Mouse (Mus musculus) heart, embryonic 16.5 days (tissue): ENCODE results near the gene Hoxb5. TPM values are rescaled to one million over a fixed set of nuclear protein-coding genes. Genes with fewer than 3 reads are reported as not detected.

Source experiments
- ATAC-seq: fragments of 200-750 bp; cut with Nextera tagmentation; replicated peaks from 2 replicates; pipeline ENCODE4 v1.8.0; 2017; ENCODE audit warnings: moderate number of reproducible peaks; ENCODE audit not compliant: insufficient read depth, low FRiP score; ENCODE audit errors: extremely low read depth
- H3K27ac ChIP-seq: fragments of 300-500 bp; sonication (generic); 2 replicates; pipeline ENCODE4 v1.5.1; 2014; ENCODE audit warnings: mild to moderate bottlenecking, low read length, control low read depth, moderate library complexity
- H3K27me3 ChIP-seq: fragments of 300-500 bp; sonication (generic); 2 replicates; pipeline ENCODE4 v1.6.1; 2014; ENCODE audit warnings: low read length, mixed read lengths; ENCODE audit not compliant: control insufficient read depth, insufficient read depth
- H3K36me3 ChIP-seq: fragments of 300-500 bp; sonication (generic); 2 replicates; pipeline ENCODE4 v1.6.1; 2014; ENCODE audit not compliant: control insufficient read depth, insufficient read depth
- H3K4me1 ChIP-seq: fragments of 300-500 bp; sonication (generic); 2 replicates; pipeline ENCODE4 v1.6.1; 2014; ENCODE audit warnings: low read length, mixed read lengths; ENCODE audit not compliant: control insufficient read depth, insufficient read depth
- H3K4me2 ChIP-seq: fragments of 300-500 bp; sonication (generic); 2 replicates; pipeline ENCODE4 v1.6.1; 2014; ENCODE audit warnings: low read depth, mild to moderate bottlenecking, control low read depth, low read length
- H3K4me3 ChIP-seq: fragments of 300-500 bp; sonication (generic); 2 replicates; pipeline ENCODE4 v1.5.1; 2014; ENCODE audit warnings: mild to moderate bottlenecking, control low read depth, low read length
- H3K9ac ChIP-seq: fragments of 300-500 bp; sonication (generic); 2 replicates; pipeline ENCODE4 v1.6.1; 2014; ENCODE audit warnings: low read length, control low read depth
- H3K9me3 ChIP-seq: fragments of 300-500 bp; sonication (generic); replicated peaks from 2 replicates; pipeline ENCODE4 v1.6.1; 2016; ENCODE audit warnings: low read length; ENCODE audit not compliant: control insufficient read depth
- WGBS: fragments of 180-500 bp; shearing (Covaris S2); extraction: QIAGEN DNeasy Blood & Tissue Kit; methylation state at CpG from one replicate; pipeline ENCODE4 v1.1.7; 2014; 5-methylcytosine and 5-hydroxymethylcytosine counted together
- polyA plus RNA-seq: library from polyadenylated mRNA; unstranded; fragments of >200 nt; fragmentation: Nextera tagmentation; extraction: Ambion mirVana; gene quantifications from 2 replicates; pipeline ENCODE4 v1.2.1, GENCODE M21; 2015

The Hoxb5 gene
- polyA plus RNA-seq, 1 experiment from 2014 or later = 0.76 TPM

DNA sequence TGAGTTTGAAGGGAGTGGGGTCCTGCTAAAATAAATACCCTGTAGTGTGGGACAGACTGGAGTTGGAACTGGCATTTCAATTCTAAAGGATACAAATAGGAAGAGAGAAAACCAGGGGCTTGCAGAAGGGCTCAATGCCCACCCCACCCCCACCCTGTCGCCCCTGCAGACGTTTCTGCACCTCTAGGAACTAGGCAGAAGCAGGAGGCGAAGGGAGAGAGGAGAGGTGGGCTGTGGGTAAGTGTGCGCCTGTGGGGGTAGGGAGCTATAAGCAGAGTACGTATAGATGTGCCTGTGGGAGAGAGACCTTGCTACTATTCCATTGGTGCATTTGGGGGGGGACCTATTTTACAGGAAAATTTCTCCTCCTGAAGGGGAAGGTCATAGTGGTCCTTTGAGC is 24.6 kb downstream of the Hoxb5 start:
- H3K36me3 ChIP-seq = no peaks in the 10 kb centered on the region
- no peak overlapping the region for H3K27ac ChIP-seq
- H3K4me2 ChIP-seq = no peak overlapping the region
- H3K9me3 ChIP-seq = no peaks in the 10 kb centered on the region
- no peaks in the 10 kb centered on the region for H3K4me1 ChIP-seq
- peaks cover 96% of the 10 kb centered on the region for H3K27me3 ChIP-seq
- ATAC-seq = no peak
- H3K4me3 ChIP-seq = no peak overlapping the region
- H3K9ac ChIP-seq = no peak overlapping the region
- 23% methylated on average over 5 of the region's 5 CpGs for WGBS

- Histone ChIP-seq H3K4me3 (no peak overlapping the region), H3K36me3 (no peaks in the 10 kb centered on the region), H3K4me2 (no peak overlapping the region), H3K27me3 (peaks cover 96% of the 10 kb centered on the region), H3K27ac (no peak overlapping the region), H3K9me3 (no peaks in the 10 kb centered on the region), H3K4me1 (no peaks in the 10 kb centered on the region), H3K9ac (no peak overlapping the region)
- WGBS = 23% methylated on average over 8 of the region's 8 CpGs
- ATAC-seq = no peak
These were observed 25.5 kb downstream of the Hoxb5 start for GRCm38 (mm10) chr11:96328605-96329004.

DNA sequence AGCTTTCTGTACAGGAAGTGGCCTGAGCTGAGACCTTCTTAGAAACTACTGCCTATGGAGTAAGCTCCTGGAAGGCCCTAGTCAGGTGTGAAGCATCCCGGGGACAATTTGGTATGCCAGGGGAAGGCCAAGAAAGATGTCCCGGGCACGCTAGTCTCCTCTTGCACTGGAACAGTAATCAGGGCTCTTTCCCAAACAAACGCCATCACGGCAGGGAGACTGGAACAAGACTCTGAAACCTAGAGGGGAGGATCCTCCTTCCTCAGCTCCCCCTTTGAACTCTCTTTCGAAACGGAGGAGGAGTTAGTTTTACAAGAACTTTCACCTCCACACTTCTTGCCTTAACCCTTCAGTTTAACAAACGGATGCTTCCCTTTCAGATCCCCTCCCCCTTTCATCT is 29.0 kb downstream of the Hoxb5 start:
- Histone ChIP-seq H3K36me3 (no peaks in the 10 kb centered on the region), H3K4me2 (peak overlapping the region; percentile 50; the same call in 1 of the 2 replicates), H3K27ac (peak overlapping the region; percentile 19; the same call in 1 of the 2 replicates), H3K9ac (no peak overlapping the region), H3K9me3 (no peaks in the 10 kb centered on the region), H3K4me1 (no peaks in the 10 kb centered on the region), H3K27me3 (peaks cover 98% of the 10 kb centered on the region), H3K4me3 (peak overlapping the region; percentile 39)
- 5% methylated on average over 8 of the region's 8 CpGs for WGBS
- no peak for ATAC-seq

- WGBS = 2% methylated on average over 35 of the region's 35 CpGs
- Histone ChIP-seq H3K27me3 (peaks cover 98% of the 10 kb centered on the region), H3K27ac (peak overlapping the region; percentile 41)
These were observed 29.5 kb downstream of the Hoxb5 start for GRCm38 (mm10) chr11:96332618-96333032.

GRCm38 (mm10) chr11:96333241-96334001 is 30.3 kb downstream of the Hoxb5 start:
- no peaks in the 10 kb centered on the region for H3K36me3 ChIP-seq
- peak overlapping the region; percentile 41 for H3K27ac ChIP-seq
- ATAC-seq = no peak
- peak overlapping the region; percentile 50; the same call in 1 of the 2 replicates for H3K4me2 ChIP-seq
- H3K27me3 ChIP-seq = peaks cover 98% of the 10 kb centered on the region
- no peaks in the 10 kb centered on the region for H3K9me3 ChIP-seq
- H3K4me3 ChIP-seq = peak overlapping the region; percentile 39
- peak overlapping the region; percentile 15 for H3K9ac ChIP-seq
- H3K4me1 ChIP-seq = no peaks in the 10 kb centered on the region
- WGBS = 16% methylated on average over 17 of the region's 17 CpGs

More at GRCm38 (mm10) chr11:96332618-96333032, 29.5 kb downstream of the Hoxb5 start:
- H3K9me3 ChIP-seq = no peaks in the 10 kb centered on the region
- peak overlapping the region; percentile 39 for H3K4me3 ChIP-seq
- peak overlapping the region; percentile 50 for H3K4me2 ChIP-seq
- H3K36me3 ChIP-seq = no peaks in the 10 kb centered on the region
- H3K9ac ChIP-seq = peak overlapping the region; percentile 15
- H3K4me1 ChIP-seq = no peaks in the 10 kb centered on the region
- ATAC-seq = 0 out of 2 replicates have a peak, but pooled peaks have one; percentile 41

GRCm38 (mm10) chr11:96334002-96334364 is 30.8 kb downstream of the Hoxb5 start:
- Histone ChIP-seq H3K4me1 (no peaks in the 10 kb centered on the region), H3K27me3 (peaks cover 98% of the 10 kb centered on the region), H3K4me2 (peak overlapping the region; percentile 50; the same call in 1 of the 2 replicates), H3K9ac (no peak overlapping the region), H3K4me3 (no peak overlapping the region), H3K9me3 (no peaks in the 10 kb centered on the region), H3K27ac (no peak overlapping the region), H3K36me3 (no peaks in the 10 kb centered on the region)
- WGBS = 15% methylated on average over 2 of the region's 2 CpGs
- no peak for ATAC-seq

GRCm38 (mm10) chr11:96334998-96335397 is 31.9 kb downstream of the Hoxb5 start:
- no peak overlapping the region for H3K4me3 ChIP-seq

DNA sequence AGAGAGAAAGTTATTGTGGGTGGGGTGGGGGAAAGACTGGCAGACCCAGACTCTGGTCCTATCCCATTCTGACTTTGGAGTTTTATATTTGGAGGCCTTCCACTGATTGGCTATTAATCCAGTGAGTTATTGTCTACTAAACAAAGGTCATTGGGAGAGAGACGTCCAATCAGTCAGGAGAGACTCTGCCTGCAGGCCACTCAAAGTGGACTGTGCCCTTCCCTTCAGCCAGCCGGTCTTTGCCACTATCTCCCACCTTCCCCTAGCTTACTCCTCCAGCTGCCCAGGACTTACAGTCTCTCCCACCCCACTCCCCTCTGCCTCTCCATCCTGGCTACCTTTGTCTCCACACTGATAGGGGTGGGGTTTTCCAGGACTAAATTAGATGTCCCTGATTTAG is 33.5 kb downstream of the Hoxb5 start:
- Histone ChIP-seq H3K4me1 (no peaks in the 10 kb centered on the region), H3K9ac (no peak overlapping the region), H3K9me3 (no peaks in the 10 kb centered on the region), H3K36me3 (no peaks in the 10 kb centered on the region), H3K27ac (no peak overlapping the region), H3K4me3 (no peak overlapping the region), H3K4me2 (no peak overlapping the region), H3K27me3 (peaks cover 91% of the 10 kb centered on the region)
- WGBS = 22% methylated on average over 2 of the region's 2 CpGs
- ATAC-seq = no peak

More at GRCm38 (mm10) chr11:96334998-96335397, 31.9 kb downstream of the Hoxb5 start:
- Histone ChIP-seq H3K27me3 (peaks cover 98% of the 10 kb centered on the region), H3K9me3 (no peaks in the 10 kb centered on the region), H3K27ac (no peak overlapping the region), H3K4me2 (no peak overlapping the region), H3K36me3 (no peaks in the 10 kb centered on the region), H3K9ac (no peak overlapping the region), H3K4me1 (no peaks in the 10 kb centered on the region)
- 56% methylated on average over 3 of the region's 3 CpGs for WGBS
- no peak for ATAC-seq

- no peaks in the 10 kb centered on the region for H3K4me1 ChIP-seq
- H3K4me2 ChIP-seq = no peak overlapping the region
- no peak for ATAC-seq
- H3K9me3 ChIP-seq = no peaks in the 10 kb centered on the region
- H3K27ac ChIP-seq = no peak overlapping the region
- no peaks in the 10 kb centered on the region for H3K36me3 ChIP-seq
- no peak overlapping the region for H3K4me3 ChIP-seq
- no peak overlapping the region for H3K9ac ChIP-seq
- H3K27me3 ChIP-seq = peaks cover 88% of the 10 kb centered on the region
- whole genome bisulfite sequencing = 14% methylated on average over 6 of the region's 6 CpGs
These were observed 33.9 kb downstream of the Hoxb5 start for GRCm38 (mm10) chr11:96337026-96337425.
